Mouse (Mus musculus): Measurements from ENCODE around the gene Mlh1.

DNA sequence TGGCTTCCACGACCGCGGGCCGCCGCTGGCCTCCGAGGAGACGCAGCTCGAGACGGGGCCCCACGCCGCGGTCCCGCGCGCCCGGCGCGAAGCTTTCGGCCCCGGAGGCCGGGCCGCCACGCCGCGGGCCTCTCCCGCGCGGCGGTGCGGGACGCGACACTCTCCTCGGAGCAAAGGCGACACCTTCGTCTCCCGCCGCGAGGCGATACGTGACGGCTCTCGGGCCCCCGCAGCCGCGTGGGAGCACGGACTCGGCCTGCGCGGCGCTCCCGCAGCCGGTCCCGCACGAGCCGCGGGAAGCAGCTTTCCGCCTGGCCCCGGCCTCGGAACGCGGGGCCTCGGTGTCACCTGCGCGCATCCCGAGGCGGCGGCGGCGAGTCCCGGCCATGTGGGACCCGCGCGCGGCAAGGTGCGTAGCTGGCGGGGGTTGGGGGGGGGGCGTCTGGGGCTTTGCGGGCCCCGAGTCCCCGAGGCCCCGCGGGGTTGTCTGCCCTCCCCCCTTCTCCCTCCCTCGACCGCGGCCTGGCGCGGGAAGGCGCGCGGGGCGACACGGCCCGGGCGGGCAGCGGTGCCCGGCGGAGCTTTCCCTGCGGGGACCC, 40.4 kb upstream of the Mlh1 start:
- TF ChIP-seq FLI1 (IDR thresholded peaks at IDR 0.05; ENCODE audit: low read length): no peak
- TF ChIP-seq GATA1 (IDR thresholded peaks at IDR 0.05; ENCODE audit: borderline replicate concordance, low read length): no peak

All from megakaryocyte, embryonic 14.5 days (primary cell).